Mouse (Mus musculus): ENCODE measurements around the gene Slitrk6.
A peak's percentile ranks its signal among the peaks of the same experiment; 100 is the strongest.

The Slitrk6 gene

DNA sequence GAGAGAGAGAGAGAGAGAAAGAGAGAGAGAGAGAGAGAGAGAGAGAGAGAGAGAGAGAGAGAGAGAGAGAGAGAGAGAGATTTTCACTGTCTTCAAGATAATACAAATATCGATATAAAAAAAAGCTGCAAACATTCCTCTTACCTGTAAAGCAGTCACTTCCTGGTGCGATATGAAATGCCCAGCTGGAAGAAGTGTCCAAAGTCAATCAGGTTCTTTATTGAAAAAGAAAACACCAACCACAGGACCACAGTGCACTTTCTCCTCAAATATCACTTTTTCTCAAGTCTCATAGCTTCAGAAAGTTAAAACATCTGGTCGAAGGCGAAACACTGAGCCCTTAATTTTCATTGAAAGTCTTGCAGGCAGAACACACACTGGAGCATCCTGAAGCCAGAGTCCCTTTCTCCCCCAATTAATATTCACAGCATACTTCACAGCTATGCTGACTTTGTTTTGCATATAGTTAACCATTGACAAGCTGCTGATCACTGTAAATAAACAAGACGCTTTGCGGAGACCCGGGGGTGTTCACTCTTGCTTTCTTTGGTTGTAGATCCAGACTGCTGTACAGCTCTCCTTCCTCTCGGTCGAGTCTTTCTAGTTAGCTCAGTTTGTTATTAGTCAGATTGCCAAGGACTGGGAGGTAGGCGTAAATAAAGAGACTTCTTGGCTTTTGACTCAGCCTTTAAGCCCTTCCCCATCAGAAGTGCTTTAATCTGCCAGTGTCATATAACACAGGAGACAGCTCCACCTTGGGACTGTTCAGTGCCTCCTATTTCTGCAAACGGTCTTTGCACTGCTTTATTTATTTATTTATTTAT, at the start of gene Slitrk6:
Slitrk6 (minus strand) TSS at position 666 of the 824 bp plus-strand sequence.
- DNase-seq (ENCODE audit: low spot score): no peak

DNA sequence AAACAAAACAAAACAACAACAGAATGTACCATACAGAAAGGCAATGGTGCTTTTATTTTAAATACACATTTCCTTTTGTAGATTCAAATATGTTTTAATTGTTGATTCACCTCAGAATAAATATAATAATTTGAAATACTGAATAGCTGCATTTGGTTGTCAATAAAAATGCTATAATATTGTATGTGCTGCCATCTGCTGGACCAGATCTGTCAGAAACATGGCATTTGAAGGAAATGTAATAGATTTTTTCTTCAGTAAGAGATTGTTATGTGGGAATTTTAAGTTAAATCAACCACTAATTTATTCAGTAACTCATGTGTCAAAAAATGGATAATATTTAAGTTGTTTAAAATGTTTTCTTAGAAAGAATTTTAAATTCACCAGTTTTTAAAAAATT, 22.6 kb upstream of the Slitrk6 start:
- DNase-seq (ENCODE audit: low spot score): peak; percentile 14

DNA sequence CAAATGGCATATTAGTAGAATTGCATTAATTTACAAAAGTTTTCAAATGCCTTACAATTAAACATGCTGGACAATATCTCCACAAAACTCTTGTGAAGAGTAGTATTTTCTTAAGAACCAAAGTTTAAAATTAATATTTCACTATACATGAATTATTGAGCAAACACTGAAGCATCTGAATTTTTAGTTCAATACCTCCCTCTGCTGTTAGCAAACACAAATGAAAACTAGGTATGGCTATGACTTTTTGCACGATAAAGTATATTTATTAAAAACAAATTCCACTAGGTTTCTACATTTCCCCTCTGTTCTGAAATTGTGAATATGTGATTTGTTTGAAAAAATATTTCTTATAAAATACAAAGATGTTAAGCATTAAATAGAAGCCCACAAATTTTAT, 15.7 kb upstream of the Slitrk6 start:
- DNase-seq (ENCODE audit: low spot score): no peak

GRCm38 (mm10) chr14:110762588-110763220, 7.8 kb upstream of the Slitrk6 start:
- DNase-seq (ENCODE audit: low spot score): peak; percentile 12

DNA sequence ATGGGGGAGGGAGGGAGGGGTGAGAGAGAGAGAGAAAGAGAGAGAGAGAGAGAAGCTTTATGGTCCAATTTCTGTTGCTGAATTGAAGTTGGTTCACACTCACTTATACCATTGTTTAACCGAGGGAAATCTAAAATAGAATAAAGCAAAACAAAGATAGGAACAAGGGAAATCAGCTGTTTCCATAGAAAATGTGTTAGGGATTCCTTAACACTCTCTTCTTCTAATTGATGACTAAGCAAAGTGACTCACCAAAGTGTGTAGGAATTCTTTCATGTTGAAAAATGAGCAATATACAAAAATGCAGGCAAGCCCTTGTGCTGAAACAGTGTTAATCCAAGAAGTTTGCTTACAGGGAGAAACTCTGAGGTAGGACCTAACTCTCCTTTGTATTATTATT, 6.0 kb upstream of the Slitrk6 start:
- DNase-seq (ENCODE audit: low spot score): no peak

GRCm38 (mm10) chr14:110755308-110755650, 330 bp upstream of the Slitrk6 start:
- no peak for DNase-seq (ENCODE audit: low spot score)

GRCm38 (mm10) chr14:110739861-110740260, 15.1 kb downstream of the Slitrk6 start:
- no peak for DNase-seq (ENCODE audit: low spot score)

DNA sequence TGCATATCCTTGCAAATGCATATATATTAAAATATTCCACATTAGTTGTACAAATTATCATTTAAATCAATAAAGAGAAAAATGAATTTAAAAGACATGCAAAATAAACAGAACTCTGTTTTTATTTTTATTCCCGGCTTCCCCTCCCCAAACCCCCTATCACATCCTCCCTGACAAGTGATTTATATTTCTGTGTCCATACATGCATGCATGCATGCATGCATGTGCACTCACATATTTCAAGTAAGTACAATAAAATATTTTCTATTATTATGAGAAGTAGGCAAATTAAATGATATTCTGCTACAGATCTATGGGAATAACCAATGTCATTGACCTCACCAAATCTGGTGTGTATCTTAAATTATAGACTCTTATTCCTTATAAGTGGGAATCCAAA, 15.6 kb downstream of the Slitrk6 start:
- DNase-seq (ENCODE audit: low spot score): no peak

- no peak for DNase-seq (ENCODE audit: low spot score)
Measured at GRCm38 (mm10) chr14:110728344-110728910, 26.5 kb downstream of the Slitrk6 start.

DNA sequence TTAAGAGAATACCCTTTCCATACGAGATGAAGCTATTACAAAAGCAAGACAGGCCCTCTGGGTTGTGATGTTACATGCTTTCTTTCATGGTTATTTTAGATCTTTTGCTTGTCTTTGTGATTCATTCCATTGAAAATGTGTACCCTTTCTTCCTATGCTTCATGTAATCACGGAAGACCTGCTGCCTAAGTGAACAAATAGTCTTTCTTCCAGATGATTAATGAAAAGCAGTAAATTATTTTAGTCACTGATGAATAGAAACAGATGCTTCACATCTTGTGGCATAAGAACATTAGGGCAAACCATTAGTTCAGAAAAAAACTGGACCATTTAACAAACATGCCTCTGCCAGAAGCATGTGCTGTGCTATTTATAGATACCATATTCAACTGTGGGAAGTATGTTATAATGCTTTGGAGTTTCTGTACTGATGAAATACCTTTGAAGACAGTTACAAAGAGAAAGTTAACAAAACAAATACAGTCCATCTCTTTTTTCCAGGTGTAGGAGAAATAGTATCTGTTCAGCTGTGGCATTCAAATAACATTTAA, 30.8 kb downstream of the Slitrk6 start:
- no peak for DNase-seq (ENCODE audit: low spot score)

Data from adipocyte (in vitro differentiated cells).